Mouse (Mus musculus): ENCODE results near the gene Pde4c. TPM values are rescaled to one million over a fixed set of nuclear protein-coding genes. Genes with fewer than 3 reads are reported as not detected.

Pde4c gene
- total and polyA plus RNA-seq, 3 experiments, result 0.65 to 3.0 TPM; not detected in 1

- Histone ChIP-seq H3K4me1 (ENCODE audit: control insufficient read depth in 1 of 2, insufficient read depth in 2 of 2, low read length in 2 of 2) (peaks cover 3 to 17% of the 10 kb centered on the region in 2 experiments; a peak in 3 of 4 replicates), H3K36me3 (ENCODE audit: control insufficient read depth in 1 of 2, insufficient read depth in 2 of 2, low read length in 2 of 2) (peaks cover 0 to 15% of the 10 kb centered on the region in 2 experiments; a peak in 2 of 4 replicates), H3K9ac (ENCODE audit: control insufficient read depth, low read depth, low read length, poor library complexity, severe bottlenecking) (peak overlapping the region; percentile 82), H3K27me3 (ENCODE audit: control insufficient read depth in 1 of 2, insufficient read depth in 2 of 2, low read length in 2 of 2) (no peaks in the 10 kb centered on the region), H3K79me2 (ENCODE audit: control insufficient read depth, insufficient read depth, low read length, poor library complexity) (no peaks in the 10 kb centered on the region; the same call in 1 of the 2 replicates), H3K4me3 (ENCODE audit: control insufficient read depth in 1 of 2, insufficient read depth in 1 of 2, low read depth in 2 of 2, low read length in 2 of 2) (peak overlapping the region; percentile 66 to 67), H3K27ac (ENCODE audit: control insufficient read depth, low read depth, low read length) (peak overlapping the region; percentile 84), H3K9me3 (replicated peaks; ENCODE audit: insufficient read depth, low read length) (no peaks in the 10 kb centered on the region)
- DNase-seq (ENCODE audit: low read depth, low spot score), result peak; percentile 88
- TF ChIP-seq ELF1 (IDR thresholded peaks at IDR 0.05; ENCODE audit: low read depth, low read length), result peak; percentile 72
- TF ChIP-seq MYB (IDR thresholded peaks at IDR 0.05; ENCODE audit: low read depth, low read length), result no peak
- TF ChIP-seq MEF2A (IDR thresholded peaks at IDR 0.05; ENCODE audit: extremely low read depth, insufficient replicate concordance, low read depth, low read length, poor library complexity, severe bottlenecking), result 0 out of 2 replicates have a peak, but pooled peaks have one; percentile 50
- TF ChIP-seq CTCF (IDR thresholded peaks at IDR 0.05 in 2 of 3, conservative IDR thresholded peaks at IDR 0.05 in 1 of 3; ENCODE audit: control insufficient read depth in 1 of 3, insufficient read depth in 1 of 3, low read depth in 2 of 3, low read length in 3 of 3, poor library complexity in 1 of 3, severe bottlenecking in 1 of 3), result no peak
- TF ChIP-seq MAFK (IDR thresholded peaks at IDR 0.05; ENCODE audit: borderline replicate concordance, low read depth, low read length), result no peak
- TF ChIP-seq RCOR1 (IDR thresholded peaks at IDR 0.05; ENCODE audit: low read depth, low read length), result 0 out of 2 replicates have a peak, but pooled peaks have one; percentile 12
- TF ChIP-seq SMC3 (IDR thresholded peaks at IDR 0.05; ENCODE audit: low read depth, low read length), result no peak
- TF ChIP-seq JUND (IDR thresholded peaks at IDR 0.05; ENCODE audit: low read depth, low read length), result no peak
- TF ChIP-seq KAT2A (conservative IDR thresholded peaks at IDR 0.05; ENCODE audit: low read depth, low read length), result no peak
- TF ChIP-seq HCFC1 (IDR thresholded peaks at IDR 0.05; ENCODE audit: low read depth, low read length), result peak; percentile 56; the same call in 1 of the 2 replicates
- TF ChIP-seq CHD1 (IDR thresholded peaks at IDR 0.05; ENCODE audit: low read depth, low read length), result no peak
- TF ChIP-seq NELFE (IDR thresholded peaks at IDR 0.05; ENCODE audit: low read depth, low read length), result peak; percentile 71
- 0 out of 2 replicates have a peak, but pooled peaks have one; percentile 69 for TF ChIP-seq SIN3A (IDR thresholded peaks at IDR 0.05; ENCODE audit: low read length)
- TF ChIP-seq POLR2AphosphoS2 (IDR thresholded peaks at IDR 0.05; ENCODE audit: low read length), result peak; percentile 77
- TF ChIP-seq TAL1 (IDR thresholded peaks at IDR 0.05; ENCODE audit: low read length), result no peak
- no peak for TF ChIP-seq NRF1 (IDR thresholded peaks at IDR 0.05; ENCODE audit: insufficient read depth, low read depth, low read length, poor library complexity, severe bottlenecking)
- TF ChIP-seq BHLHE40 (IDR thresholded peaks at IDR 0.05; ENCODE audit: borderline replicate concordance, low read depth, low read length), result 0 out of 2 replicates have a peak, but pooled peaks have one; percentile 3
- TF ChIP-seq ZNF384 (IDR thresholded peaks at IDR 0.05; ENCODE audit: low read depth, low read length), result no peak
- no peak for TF ChIP-seq USF1 (IDR thresholded peaks at IDR 0.05; ENCODE audit: low read depth, low read length)
- no peak for TF ChIP-seq ZKSCAN1 (IDR thresholded peaks at IDR 0.05; ENCODE audit: low read depth, low read length)
- TF ChIP-seq POLR2AphosphoS5 (IDR thresholded peaks at IDR 0.05; ENCODE audit: borderline replicate concordance, low read depth, low read length), result no peak
- TF ChIP-seq POLR2A (IDR thresholded peaks at IDR 0.05; ENCODE audit: control insufficient read depth in 1 of 2, insufficient read depth in 1 of 2, low read depth in 1 of 2, low read length in 2 of 2, poor library complexity in 1 of 2), result peak; percentile 43 to 72; a peak in 2 of 4 replicates
- TF ChIP-seq ETS1 (IDR thresholded peaks at IDR 0.05; ENCODE audit: low read depth, low read length), result no peak
- 0 out of 2 replicates have a peak, but pooled peaks have one; percentile 45 for TF ChIP-seq MAZ (IDR thresholded peaks at IDR 0.05; ENCODE audit: low read depth, low read length)
- TF ChIP-seq ZC3H11A (IDR thresholded peaks at IDR 0.05; ENCODE audit: low read depth, low read length), result no peak
Observed at GRCm38 (mm10) chr8:70753151-70753550, 29.6 kb downstream of the Pde4c start.
